Mouse (Mus musculus): ENCODE measurements at regions not wholly inside any gene's neighbourhood (a gene's known extent, or its start where the extent isn't known, plus 50 kb on each side); places are given as distances from the start of the nearest gene placed in this dataset.

DNA sequence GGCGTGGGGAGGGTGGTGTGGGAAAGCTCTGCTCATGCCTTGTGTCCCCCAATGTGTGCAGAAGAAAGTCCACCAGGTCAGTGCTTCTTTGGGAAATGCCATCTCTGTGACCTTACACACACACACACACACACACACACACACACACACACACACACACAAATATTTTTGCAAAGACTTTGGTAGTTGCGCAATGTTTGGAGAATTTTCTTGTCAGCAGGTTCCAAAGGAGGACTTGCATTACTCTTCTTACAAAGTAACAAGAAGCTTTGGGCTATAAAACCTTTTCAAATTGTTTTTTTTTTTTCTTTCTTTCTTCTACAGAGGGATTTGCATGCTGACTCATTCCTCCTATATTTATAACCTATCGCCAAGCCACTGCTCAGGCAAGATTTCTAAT, 59.1 kb upstream of the Npvf start:
- no peak for DNase-seq (ENCODE audit: low read depth, low spot score)

DNA sequence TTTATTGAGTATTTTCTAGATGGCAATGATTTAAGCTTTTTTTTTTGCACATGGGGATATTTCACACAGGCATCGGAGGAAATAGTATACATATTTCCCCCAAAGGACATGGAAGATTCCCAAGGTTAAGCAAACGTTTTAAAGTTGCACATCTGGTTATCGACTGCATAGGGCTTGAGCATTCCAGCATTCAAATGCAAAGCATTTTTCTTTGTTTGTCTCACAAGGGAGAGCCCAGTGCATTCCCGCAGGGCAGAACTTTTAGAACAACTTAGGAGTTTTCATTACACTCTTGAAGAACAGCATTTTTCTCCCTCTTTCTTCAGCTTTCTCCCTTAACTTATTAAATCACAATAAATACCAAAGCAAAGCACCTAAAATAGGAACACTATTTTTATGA, 64.4 kb upstream of the Npvf start:
- DNase-seq (ENCODE audit: low read depth, low spot score), result no peak

DNA sequence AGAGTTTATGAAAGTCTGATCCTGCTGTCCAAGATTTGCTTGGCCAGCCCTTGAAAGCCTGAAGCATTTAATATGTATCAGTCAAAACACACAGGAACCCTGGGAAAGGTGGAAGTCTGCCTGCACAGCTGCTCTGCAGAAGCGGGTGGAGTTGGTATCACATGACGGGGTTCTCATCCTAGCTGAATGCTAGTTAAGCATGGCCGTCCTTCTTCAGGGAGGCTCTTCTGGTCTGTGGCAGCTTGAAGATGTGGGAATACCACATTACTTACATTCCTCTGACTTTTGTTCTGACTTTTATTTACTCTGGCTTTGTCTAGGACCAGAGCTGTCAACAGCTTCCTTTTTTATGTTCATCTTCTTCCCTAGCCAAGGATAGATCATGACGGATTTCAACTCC, 66.1 kb upstream of the Npvf start:
- no peak for DNase-seq (ENCODE audit: low read depth, low spot score)

DNA sequence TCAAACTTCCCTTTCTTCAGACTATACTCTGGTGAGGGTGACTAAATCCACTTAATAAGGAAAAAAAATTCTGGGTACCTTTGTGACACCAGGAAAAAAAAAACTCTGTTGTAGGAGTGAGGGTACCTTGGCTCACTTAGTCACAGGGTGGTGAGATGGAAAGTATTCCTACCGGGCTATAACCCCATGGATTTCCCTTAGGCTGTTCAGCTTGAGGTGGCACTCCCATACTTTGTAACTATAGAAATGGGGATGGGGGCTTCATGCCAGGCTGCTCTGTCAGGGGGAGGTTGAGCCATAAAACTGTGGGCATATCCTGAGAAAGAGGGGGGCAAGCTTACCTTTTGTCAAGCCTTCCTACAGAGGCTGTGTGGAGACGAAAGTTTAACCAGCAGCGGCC, 71.4 kb upstream of the Npvf start:
- DNase-seq (ENCODE audit: low read depth, low spot score), result no peak

DNA sequence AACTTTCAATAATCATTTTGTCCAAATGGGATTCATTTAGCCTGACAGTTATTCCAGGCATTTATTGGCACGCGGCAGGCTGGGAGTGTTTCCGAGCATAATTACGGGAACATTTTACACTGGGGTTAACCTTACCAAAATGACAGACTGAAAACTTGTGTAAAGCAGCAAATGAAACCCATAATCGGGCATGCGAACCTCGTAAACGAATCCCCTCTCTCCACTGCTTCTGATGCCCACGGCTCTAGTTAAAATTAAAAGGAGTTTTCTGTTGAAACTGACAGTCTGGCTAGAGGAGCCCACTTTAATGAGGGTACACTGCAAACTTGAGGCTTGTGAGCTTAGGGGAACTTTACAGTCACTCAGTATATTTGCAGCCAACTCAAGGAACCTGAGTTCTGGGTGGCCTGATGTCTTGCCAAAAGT, 71.9 kb upstream of the Npvf start:
- peak; percentile 61 for DNase-seq (ENCODE audit: low read depth, low spot score)

DNA sequence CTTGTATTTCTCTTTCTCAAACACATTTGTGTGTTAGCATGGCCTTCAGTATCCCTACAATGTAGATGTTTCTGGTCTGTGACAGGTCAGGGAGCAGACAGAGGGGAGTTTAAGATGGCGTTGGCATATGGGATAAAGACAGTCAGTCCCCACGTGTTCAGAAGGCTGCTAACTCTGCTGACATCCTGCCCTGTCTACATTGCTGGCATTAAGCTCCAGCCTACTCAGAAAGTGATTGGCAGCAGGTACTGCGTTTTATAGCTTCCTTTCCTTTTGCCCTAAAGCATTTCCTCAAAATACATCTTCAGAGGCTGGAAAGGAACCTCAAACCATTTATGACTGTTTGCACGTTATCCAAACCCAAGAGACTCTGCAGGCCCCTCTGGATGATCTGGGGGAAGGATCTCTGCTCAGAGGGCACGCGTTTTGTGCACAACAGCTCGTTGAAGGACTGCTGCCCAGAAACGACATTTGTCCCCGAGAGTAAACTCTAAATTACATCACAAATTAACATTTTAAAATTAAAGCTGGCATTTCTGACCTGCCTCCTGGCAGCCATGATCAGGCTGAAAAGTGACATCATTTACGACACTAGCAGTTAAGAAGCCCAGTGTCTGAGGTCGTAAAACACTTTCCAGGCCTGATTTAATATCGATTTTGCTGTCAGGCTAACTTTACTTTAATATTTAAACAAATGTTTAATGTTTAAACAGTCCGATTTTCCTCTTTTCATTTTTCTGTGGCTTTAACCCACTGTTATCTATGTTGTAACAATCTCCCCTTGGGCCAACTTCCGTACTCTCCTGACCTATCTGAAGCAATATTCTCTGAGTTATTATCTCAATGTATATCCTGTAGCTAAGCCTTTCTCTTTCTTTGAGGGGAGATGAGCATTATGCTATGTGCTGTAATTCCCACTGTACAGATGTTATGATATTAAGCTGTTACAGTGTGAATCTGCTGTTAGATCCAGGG, 76.8 kb upstream of the Npvf start:
- no peak for DNase-seq (ENCODE audit: low read depth, low spot score)

DNA sequence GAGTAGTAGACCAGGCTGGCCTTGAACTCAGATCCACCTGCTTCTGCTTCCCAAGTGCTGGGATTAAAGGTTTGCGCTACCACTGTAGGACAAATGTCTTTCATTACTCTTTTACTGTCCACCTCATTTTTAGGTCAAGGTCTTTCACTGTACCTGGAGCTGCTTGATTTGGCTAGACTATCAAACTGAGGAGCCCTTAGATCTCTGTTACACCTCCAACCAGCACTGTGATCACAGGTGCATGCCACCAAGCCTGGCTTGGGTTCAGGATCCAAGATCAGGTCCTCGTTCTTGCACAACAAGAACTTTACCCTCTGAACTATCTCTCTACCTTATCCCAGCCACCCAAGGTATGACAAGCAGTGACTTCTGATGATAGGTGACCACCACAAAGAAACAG, 80.5 kb upstream of the Npvf start:
- no peak for DNase-seq (ENCODE audit: low read depth, low spot score)

DNA sequence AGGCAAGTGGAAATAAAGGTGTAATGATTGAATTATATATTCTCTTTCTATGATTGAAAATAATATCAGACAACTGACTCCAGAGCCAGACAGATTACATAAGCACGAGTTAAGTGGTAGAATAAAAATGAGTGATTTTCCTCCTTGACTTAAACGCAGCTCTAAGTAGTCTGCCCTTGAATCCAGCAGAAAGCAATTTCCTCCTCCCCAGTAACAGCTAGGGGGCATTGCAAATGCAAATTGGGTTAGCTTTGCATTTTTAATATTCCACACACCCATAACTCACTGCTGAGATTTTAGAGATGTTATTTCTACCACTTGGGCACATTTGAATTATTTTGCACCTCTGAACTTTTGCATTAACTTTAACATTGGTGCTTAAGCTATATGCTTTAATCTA, 81.6 kb upstream of the Npvf start:
- DNase-seq (ENCODE audit: low read depth, low spot score), result no peak

DNA sequence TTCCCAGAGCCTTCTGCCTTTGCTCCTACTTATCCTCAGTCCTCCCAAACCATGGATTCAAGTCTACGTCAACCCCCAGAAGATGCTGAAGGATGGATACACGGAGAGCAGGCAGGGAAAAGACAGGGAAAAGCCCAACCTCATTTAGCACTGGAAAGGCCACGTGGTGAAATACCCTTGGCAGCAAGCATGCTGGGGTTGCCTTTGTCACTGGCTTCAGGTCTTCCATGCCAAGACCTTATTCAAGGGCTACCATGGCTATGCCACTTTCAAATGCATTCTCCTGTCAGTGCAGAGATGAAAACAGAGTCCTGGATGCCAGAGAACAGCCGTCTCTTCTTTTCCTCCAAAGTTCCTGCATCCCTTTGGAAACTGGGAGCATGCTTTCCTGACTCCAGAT, 87.8 kb upstream of the Npvf start:
- DNase-seq (ENCODE audit: low read depth, low spot score), result no peak

DNA sequence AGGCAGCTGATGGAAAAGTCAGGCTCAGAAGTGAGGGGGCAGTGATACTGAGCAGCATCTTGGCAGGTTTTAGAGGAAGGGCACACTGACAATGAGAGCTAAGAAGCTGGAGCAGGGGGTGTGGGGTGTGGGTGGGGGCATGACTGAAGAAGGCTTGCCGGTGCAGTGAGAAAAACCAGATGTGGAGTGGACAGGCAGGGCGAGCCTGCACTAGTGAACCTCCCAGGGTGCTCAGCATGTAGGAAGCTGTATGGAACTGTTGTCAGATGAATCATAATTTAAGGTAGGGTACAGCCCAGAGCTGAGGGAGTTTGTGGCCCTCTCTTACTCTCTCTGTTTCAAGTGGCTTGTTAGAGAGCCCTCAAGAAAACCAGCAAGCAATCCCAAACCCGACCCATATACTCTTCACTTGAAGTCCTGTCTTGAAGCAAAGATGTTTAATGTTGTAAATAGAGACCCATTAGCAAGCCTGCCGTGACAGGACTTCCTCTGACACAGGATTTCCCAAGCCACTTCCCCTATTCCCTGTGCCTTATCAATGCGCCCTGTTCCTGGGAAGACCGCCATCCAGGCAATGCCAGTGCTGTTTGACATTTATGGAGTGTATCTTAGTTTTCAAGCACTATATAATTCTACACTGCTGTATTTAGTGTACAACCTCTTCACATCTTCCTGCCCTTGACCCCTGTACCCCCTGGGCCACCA, 90.4 kb upstream of the Npvf start:
- no peak for DNase-seq (ENCODE audit: low read depth, low spot score)

DNA sequence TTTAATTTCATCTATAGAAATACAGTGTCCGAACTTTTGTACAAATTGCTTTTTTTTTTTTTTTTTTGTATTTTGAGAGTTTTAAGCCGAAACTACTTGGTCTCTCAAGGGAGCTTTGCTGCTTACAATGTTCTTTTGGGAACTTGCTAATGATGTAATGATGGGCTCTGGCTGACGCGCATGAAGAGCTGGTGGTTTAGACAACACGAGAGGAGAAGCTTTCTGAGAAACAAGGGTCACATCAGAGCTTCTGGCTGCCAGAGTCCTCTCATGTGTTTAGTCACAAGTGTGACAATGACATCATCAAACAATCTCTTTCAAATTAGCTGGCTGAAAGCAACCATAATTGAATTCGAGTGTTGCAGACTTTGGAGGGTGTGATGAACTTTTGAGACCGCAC, 98.9 kb upstream of the Npvf start:
- no peak for DNase-seq (ENCODE audit: low read depth, low spot score)

DNA sequence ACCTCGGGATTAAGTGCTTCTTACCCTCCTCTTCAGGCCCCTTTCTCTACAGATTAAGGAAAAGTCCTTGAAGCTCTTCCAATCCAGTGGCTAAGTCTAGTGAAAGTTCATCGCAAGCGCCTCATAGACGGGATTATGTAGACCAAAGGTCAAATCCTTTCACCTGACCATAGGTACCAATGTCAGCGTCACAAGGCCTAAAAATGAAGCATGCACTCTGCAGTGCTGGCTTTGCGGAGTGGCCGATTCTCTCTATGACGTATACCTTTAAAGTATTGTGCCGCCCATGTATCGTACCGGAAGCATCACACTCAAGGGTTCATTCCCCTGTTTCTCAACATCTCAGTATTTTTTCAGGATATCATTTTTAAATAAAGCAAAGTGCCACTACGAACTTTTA, 100.5 kb upstream of the Npvf start:
- DNase-seq (ENCODE audit: low read depth, low spot score), result no peak

DNA sequence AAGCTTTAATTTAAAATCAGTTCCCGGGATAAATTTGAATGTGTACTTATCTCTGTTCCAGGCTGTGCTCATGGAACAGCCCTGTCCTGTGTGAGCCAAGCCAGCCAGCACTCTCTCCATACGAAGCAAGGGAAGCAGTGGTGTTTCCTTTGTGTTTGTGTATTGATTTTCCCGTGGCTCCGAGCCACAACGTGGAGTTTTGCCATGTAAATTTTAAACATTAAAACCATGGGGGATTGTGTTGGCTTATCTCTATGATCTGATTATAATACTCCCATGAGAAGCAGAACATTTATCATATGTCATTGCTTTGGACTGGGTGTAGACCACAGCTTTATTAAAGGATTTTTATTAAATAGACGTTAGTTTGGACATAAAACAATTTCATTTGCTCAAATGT, 106.1 kb upstream of the Npvf start:
- no peak for DNase-seq (ENCODE audit: low read depth, low spot score)

DNA sequence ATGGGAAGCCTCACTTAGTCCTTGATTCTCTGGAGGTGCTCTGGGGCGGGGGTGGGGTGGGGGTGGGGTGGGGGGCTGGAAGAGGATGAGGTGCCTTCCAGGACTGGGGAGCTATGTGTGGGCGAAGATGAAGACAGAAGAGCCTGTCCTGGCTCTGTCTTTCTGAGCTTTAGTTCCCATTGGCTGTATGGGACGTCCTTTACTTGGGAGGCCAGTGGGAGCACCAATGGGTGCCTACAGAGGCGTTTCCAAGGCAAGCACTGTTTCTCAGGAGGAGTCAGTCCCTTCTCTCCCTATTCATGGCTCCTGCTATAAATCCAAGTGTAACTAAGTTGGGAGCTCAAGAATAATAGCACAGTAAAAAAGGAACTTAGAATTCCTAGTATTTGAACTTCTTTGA, 108.9 kb upstream of the Npvf start:
- DNase-seq (ENCODE audit: low read depth, low spot score), result no peak

DNA sequence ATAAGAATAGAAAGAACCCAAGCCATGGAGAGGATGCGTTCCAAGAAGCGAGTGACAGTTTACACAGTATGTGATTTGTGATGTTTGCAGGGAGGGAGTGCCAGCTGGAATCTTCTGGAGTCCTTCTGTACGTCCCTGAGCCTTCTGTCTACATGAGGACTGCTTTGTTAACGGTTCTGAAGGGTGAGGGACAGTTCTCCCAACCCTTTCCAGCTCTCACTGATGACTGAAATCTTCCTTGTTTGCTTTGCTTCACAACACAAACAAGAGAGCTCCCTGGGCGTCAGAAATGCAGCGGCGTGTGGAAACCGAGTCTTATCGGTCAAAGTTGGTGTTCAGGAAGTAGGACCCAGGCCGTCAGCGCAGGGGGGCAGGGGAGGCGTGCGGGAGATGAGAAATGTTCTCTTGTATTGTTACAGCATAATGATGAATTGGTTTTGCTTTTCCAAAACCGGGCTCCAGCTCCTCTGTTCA, 112.2 kb upstream of the Npvf start:
- DNase-seq (ENCODE audit: low read depth, low spot score), result no peak

DNA sequence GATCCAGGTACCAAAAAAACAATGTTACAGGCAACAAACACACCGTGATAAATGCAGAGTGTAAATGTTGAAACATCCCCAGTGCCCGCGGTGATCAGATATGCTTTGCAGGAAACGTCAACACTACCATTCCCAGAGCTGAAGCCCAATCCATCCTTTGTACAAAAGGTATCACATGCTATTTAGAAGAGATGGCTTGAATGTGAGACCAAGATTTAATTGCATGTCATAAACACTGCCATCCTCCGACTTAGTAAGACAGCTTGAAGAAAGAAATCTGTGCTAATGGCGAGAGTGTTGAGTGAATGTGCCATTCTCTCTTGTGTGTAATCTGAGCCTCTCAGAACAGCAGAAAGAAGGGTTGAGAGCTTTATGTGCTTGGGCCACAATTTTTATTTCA, 112.9 kb upstream of the Npvf start:
- no peak for DNase-seq (ENCODE audit: low read depth, low spot score)

DNA sequence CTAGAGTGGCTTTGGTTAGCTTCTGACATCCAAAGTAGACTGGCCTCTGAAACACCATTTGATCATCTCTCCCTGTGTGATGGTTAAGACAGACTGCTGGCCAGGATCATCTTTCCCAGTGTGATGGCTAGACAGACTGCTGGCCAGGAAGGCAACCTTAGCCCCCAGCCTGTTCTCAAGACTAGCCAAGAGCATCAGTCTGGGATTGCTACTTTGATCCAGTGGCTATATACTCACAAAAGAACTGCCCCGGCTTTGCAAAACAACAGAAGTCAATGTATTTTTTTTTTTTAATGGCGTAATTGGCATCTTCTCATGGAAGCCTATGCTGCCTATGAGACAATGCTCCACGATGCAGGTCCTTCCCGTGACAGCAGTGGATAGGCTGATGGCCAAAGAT, 113.6 kb upstream of the Npvf start:
- no peak for DNase-seq (ENCODE audit: low read depth, low spot score)

DNA sequence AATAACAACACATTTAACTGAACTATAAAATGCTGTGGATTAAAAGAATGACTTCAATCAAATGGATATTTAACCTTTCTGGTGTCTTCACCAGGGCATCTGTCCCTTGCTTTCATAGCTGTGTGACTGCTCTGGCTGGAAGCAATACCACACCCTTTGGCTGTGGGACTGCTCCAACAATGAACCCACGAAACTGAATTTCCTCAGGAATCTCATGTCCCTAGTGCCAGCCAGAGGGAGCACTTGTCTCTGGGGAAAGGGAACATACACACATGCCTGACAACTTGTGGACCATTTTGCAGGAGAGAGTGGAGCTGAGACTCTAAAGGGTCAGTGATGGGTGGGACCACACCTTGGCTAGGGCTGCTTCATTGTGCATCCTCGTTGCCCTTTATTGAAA, 114.9 kb upstream of the Npvf start:
- no peak for DNase-seq (ENCODE audit: low read depth, low spot score)

DNA sequence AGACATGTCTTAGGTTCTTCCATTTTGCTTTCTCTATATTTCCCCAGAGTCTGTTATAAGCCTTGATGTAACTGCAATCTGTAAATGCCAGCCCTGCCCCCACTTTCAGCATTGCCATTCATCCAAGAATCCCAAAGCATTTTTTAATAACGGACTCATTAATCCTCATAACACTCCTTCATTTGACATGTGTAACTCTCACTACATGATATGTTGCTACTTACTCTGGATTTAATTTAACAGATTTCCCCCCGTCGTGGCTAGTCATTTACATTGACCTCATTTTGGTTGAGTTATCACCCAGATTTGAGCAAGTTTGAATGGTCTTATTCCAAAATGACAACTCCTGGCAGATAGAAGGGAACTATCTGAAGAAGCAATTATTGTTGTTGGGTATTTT, 116.2 kb upstream of the Npvf start:
- no peak for DNase-seq (ENCODE audit: low read depth, low spot score)

DNA sequence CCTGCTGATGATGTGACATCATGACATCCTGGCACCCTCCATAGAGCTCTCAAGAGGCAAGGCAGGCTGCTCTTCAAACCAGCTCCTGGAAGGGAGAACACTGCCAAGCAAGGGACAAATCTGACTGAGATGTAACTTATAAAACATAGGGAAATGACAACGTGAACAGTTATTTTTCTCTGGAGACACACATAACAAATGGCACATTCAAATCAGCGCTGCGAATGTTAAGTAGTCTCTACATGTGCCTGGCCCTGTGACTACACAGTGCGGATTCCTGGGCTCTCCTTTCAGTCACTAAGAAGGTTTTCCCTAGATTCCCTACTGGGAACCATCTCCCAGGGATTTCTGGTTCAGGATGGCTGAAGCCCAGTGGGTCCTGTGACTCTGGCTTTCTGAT, 121.4 kb upstream of the Npvf start:
- no peak for DNase-seq (ENCODE audit: low read depth, low spot score)

DNA sequence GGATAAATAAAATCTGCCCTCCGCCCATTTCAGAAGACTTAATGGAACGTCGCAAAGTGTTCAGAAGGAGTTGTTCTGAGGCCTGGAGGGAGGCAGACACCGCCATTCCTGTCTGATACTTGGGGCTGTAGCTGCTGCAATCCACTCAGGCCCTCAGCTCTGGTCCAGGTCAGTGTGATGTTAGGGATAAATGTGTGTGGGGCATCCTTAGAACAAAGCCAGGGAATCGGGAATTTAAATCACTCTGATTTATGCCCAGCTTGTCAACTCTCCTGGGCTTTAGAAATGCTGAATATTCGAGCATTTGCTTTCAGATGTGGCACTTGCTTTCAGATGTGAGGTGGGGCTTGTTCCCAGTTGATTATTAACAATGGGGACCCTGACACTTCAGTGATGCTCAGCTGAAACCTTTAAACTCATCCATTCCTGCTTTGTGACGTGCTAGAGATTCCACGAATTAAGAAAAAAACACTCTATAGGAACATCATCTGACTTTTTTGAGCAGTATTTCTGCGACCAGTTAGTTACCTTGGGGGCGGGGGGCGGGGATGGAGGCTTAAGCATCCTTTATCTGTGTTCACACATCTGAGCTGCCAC, 122.1 kb upstream of the Npvf start:
- DNase-seq (ENCODE audit: low read depth, low spot score), result no peak

DNA sequence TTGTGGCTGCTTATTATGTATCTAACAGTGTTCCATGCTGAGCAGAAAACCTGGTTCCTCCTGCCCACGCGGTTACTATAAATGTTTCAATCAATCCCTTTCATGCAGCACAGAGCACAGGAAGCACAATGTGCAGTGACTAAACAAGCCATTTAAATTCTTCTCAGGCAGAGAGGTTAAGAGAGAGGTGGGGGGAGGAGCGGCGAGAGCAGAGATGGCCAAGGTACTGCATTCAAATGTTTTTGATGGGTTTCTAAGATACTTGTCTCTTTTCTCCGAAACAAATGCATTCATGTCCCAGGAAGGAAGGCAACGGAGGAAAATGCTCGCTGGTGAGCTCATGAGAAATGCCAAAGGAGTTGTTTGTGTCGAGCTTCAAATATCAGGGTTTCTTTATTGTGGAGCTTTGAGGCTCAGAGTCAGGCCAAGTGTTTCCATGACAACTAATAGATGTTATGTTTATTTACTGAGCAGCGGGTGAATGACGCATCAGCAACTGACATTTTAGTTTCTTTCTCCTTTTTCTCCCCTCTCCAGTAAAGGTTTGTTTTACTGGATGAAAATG, 122.8 kb upstream of the Npvf start:
- peak; percentile 52 for DNase-seq (ENCODE audit: low read depth, low spot score)

Measured in forelimb bud, embryonic 11.5 days (tissue).